Mouse (Mus musculus): ENCODE data around the gene Glp2r.

Glp2r gene

DNA sequence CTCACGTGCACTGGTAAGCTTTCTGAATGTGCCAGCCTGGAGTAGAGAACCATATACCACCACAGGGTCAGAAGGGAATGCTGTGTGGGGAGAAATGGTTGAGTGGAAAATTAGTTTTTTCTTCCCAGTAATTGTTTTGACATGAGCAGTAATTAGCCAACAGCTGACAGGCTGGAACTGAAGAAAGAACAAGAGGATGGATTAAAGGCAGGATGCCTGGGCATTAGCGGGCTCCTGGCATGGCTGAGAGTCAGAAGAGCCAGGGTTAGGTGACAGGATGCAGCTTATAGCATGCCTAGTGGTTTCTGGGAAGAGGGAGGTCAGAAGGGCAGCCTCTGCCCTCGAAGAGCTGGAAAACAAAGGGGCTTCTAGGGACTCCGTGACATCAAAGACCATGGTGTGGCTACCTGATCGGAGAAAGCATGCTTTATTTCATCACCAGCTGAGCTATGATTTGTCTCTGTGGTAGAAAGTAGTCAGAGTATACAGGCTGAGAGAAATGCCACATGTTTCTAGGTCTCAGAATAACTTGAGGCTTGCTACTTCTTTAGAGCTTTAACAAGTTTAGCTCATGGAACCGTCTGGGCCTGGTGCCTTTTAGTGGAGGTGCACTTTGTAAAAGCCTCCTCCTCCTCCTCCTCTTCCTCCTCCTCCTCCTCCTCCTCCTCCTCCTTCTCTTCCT, 133.9 kb downstream of the Glp2r start:
- DNase-seq (ENCODE audit: low spot score in 2 of 2): no peak

DNA sequence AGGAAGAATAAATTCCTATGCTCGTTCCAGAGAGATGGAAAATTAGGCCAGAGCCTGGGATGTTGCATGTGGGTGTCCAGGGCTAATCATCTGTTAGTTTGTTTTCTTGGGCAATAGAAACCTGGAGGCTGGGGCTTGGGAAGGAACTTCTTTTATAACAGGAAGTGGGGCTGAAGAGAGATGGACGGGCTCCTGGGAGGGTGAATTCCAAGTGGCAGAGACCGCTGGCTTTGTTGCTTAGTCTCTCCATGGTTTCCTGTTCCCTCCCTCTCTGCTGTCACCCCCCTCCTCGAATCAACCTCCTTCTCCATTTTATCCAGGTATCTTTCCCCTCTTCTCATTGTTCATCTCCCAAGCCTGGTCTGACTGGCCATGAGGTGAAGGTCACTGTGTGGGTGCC, 134.8 kb downstream of the Glp2r start:
- no peak for DNase-seq (ENCODE audit: low spot score in 2 of 2)

GRCm38 (mm10) chr11:67633620-67634229, 137.2 kb downstream of the Glp2r start:
- no peak for DNase-seq (ENCODE audit: low spot score in 2 of 2)

GRCm38 (mm10) chr11:67632906-67633305, 138.0 kb downstream of the Glp2r start:
- DNase-seq (ENCODE audit: low spot score in 2 of 2): no peak

- DNase-seq (ENCODE audit: low spot score in 2 of 2): no peak
These were observed 142.4 kb downstream of the Glp2r start for GRCm38 (mm10) chr11:67628522-67628921.

DNA sequence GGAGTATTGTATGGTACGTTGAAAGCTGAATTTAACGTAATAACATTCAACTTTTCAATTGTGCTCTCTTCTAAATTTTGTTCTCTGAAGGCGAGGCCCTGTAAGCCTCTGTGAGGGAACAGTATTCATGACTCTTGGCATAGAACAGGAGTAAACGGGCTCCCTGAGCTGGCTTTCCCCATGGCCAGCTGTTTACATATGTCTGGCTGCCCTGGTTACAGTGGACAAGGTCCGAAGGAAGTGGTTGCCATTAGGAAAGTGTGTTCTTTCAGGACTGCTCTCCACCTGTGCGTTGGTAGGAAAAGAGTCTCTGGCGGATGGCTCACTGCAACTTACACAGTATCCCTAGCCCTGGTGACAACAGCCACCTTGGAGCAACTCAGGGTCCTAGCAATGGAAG, 143.8 kb downstream of the Glp2r start:
- no peak for DNase-seq (ENCODE audit: low spot score in 2 of 2)

DNA sequence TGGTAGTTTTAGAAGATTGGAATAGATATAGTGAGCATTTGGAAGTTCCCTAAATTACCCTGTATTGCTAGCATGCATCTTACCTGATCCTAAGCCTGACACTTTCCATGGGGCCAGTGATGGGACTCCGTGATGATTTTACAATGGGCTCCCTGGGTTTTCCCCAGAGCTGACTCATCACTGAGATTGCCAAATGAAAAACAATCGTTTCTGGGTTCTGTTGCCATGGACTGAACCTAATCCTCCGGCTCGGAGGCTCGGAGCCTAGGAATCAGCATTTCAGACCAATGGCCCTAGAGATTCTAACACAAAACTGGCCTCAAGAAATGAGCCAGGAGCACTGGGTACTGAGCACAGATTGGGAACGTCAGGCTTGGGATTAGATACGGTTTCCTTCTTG, 148.6 kb downstream of the Glp2r start:
- DNase-seq (ENCODE audit: low spot score in 2 of 2): no peak

DNA sequence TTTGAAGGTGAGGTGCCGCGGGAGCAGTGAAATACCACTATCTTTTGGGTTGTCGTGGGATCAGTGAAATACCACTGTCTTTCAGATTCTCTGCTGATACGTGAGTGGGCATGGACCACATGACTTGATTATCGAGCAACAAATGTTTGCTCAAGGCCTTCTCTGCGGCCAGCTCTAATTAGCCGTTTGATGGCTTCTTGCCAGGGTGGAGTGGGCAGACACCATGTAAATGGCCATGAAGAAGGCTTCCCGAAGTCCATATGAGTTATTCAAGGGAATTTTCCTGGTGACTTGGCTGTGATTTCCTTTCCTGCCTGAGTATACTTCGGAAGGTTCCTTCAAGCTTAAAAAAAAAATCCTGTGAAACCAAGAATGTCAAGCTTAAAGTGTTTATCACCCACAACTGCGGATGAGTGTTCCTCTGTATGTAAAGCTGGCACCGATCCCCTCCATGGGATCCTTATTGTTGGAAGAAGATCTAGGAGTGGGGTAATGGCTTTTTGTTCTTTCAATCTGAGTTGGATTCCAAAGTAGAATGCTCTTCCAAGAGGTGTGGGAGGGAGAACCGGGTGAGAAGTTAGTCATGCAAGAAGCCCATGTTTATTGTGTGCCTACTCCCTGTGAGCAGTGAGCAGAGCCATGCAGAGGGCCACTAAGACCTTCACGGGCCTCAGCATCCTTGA, 154.3 kb downstream of the Glp2r start:
- DNase-seq (ENCODE audit: low spot score in 2 of 2): no peak

- no peak for DNase-seq (ENCODE audit: low spot score in 2 of 2)
These were observed 158.7 kb downstream of the Glp2r start for GRCm38 (mm10) chr11:67612158-67612839.
